Mouse (Mus musculus): ENCODE data around the gene Diras1. TPM values are rescaled to one million over a fixed set of nuclear protein-coding genes. Genes with fewer than 3 reads are reported as not detected.
"Not testable (repeated sequence)": the region's sequence is repeated elsewhere in the genome, so short reads cannot be mapped to it uniquely, and the experiment has no call there.

Gene Diras1
- total and polyA plus RNA-seq, 2 experiments from 2014 or later, result 95.2 to 119 TPM

- H3K9me3 ChIP-seq (ENCODE audit: low read length), result no peaks in the 10 kb centered on the region
- H3K9ac ChIP-seq (replicated peaks; ENCODE audit: low read length, poor library complexity, severe bottlenecking), result peak overlapping the region; percentile 19; the same call in 1 of the 2 replicates
- H3K27me3 ChIP-seq (ENCODE audit: insufficient read depth, low read length), result 0 out of 2 replicates have a peak, but pooled peaks cover 2% of the 10 kb centered on the region
- H3K4me2 ChIP-seq (ENCODE audit: low read depth, low read length, poor library complexity, severe bottlenecking), result no peak overlapping the region
- peak overlapping the region; percentile 32 for H3K27ac ChIP-seq (ENCODE audit: low read depth, low read length)
- peaks cover 3% of the 10 kb centered on the region; the same call in 1 of the 2 replicates for H3K4me1 ChIP-seq (ENCODE audit: insufficient read depth, low read length)
- H3K4me3 ChIP-seq (ENCODE audit: low read depth, low read length), result no peak overlapping the region
- TF ChIP-seq CTCF (IDR thresholded peaks at IDR 0.05), result no peak
- ATAC-seq (ENCODE audit: low FRiP score) (no peak), DNase-seq (ENCODE audit: low spot score) (peak; percentile 40)
- H3K36me3 ChIP-seq (ENCODE audit: insufficient read depth, low read length), result no peaks in the 10 kb centered on the region
- 35% methylated on average over 5 of the region's 5 CpGs for WGBS
These were observed 32.2 kb downstream of the Diras1 start for GRCm38 (mm10) chr10:80993276-80993675.

- Histone ChIP-seq H3K27ac (ENCODE audit: low read depth, low read length) (no peak overlapping the region), H3K4me2 (ENCODE audit: low read depth, low read length, poor library complexity, severe bottlenecking) (no peak overlapping the region), H3K36me3 (ENCODE audit: insufficient read depth, low read length) (no peaks in the 10 kb centered on the region), H3K4me1 (ENCODE audit: insufficient read depth, low read length) (peaks cover 3% of the 10 kb centered on the region; the same call in 1 of the 2 replicates), H3K9me3 (ENCODE audit: low read length) (no peaks in the 10 kb centered on the region), H3K4me3 (ENCODE audit: low read depth, low read length) (no peak overlapping the region), H3K9ac (replicated peaks; ENCODE audit: low read length, poor library complexity, severe bottlenecking) (no peak overlapping the region), H3K27me3 (ENCODE audit: insufficient read depth, low read length) (peaks cover 4% of the 10 kb centered on the region; the same call in 1 of the 2 replicates)
- TF ChIP-seq CTCF (IDR thresholded peaks at IDR 0.05), result no peak
- DNase-seq (ENCODE audit: low spot score) (no peak), ATAC-seq (ENCODE audit: low FRiP score) (no peak)
- 91% methylated on average over 1 of the region's 1 CpGs for WGBS
These were observed 33.5 kb downstream of the Diras1 start for GRCm38 (mm10) chr10:80991945-80992344.

- no peak for ATAC-seq (ENCODE audit: low FRiP score)
These were observed 34.5 kb downstream of the Diras1 start for GRCm38 (mm10) chr10:80991007-80991406.

GRCm38 (mm10) chr10:80990406-80990805 lies 35.1 kb downstream of the Diras1 start:
- Histone ChIP-seq H3K36me3 (ENCODE audit: insufficient read depth, low read length) (no peaks in the 10 kb centered on the region), H3K27ac (ENCODE audit: low read depth, low read length) (no peak overlapping the region), H3K4me2 (ENCODE audit: low read depth, low read length, poor library complexity, severe bottlenecking) (no peak overlapping the region), H3K9ac (replicated peaks; ENCODE audit: low read length, poor library complexity, severe bottlenecking) (no peak overlapping the region), H3K4me1 (ENCODE audit: insufficient read depth, low read length) (peaks cover 8% of the 10 kb centered on the region; the same call in 1 of the 2 replicates), H3K27me3 (ENCODE audit: insufficient read depth, low read length) (peaks cover 12% of the 10 kb centered on the region), H3K9me3 (ENCODE audit: low read length) (no peaks in the 10 kb centered on the region), H3K4me3 (ENCODE audit: low read depth, low read length) (no peak overlapping the region)
- 62% methylated on average over 7 of the region's 7 CpGs for WGBS
- ATAC-seq (ENCODE audit: low FRiP score), result no peak
- no peak for DNase-seq (ENCODE audit: low spot score)
- no peak for TF ChIP-seq CTCF (IDR thresholded peaks at IDR 0.05)

More at GRCm38 (mm10) chr10:80991007-80991406, 34.5 kb downstream of the Diras1 start:
- 14% methylated on average over 3 of the region's 3 CpGs for WGBS
- peak; percentile 62 for TF ChIP-seq CTCF (IDR thresholded peaks at IDR 0.05)
- no peak overlapping the region for H3K4me3 ChIP-seq (ENCODE audit: low read depth, low read length)
- H3K4me2 ChIP-seq (ENCODE audit: low read depth, low read length, poor library complexity, severe bottlenecking), result no peak overlapping the region
- no peak overlapping the region for H3K27ac ChIP-seq (ENCODE audit: low read depth, low read length)
- no peak overlapping the region for H3K9ac ChIP-seq (replicated peaks; ENCODE audit: low read length, poor library complexity, severe bottlenecking)
- no peaks in the 10 kb centered on the region for H3K9me3 ChIP-seq (ENCODE audit: low read length)
- no peak for DNase-seq (ENCODE audit: low spot score)
- H3K27me3 ChIP-seq (ENCODE audit: insufficient read depth, low read length), result peaks cover 8% of the 10 kb centered on the region
- no peaks in the 10 kb centered on the region for H3K36me3 ChIP-seq (ENCODE audit: insufficient read depth, low read length)
- H3K4me1 ChIP-seq (ENCODE audit: insufficient read depth, low read length), result peaks cover 3% of the 10 kb centered on the region; the same call in 1 of the 2 replicates

GRCm38 (mm10) chr10:80989854-80990253 lies 35.6 kb downstream of the Diras1 start:
- not testable (repeated sequence) for ATAC-seq (ENCODE audit: low FRiP score); H3K9me3 ChIP-seq (ENCODE audit: low read length)

GRCm38 (mm10) chr10:80989446-80989845 lies 36.0 kb downstream of the Diras1 start:
- Histone ChIP-seq H3K4me3 (ENCODE audit: low read depth, low read length) (no peak overlapping the region), H3K27me3 (ENCODE audit: insufficient read depth, low read length) (peaks cover 19% of the 10 kb centered on the region), H3K9ac (replicated peaks; ENCODE audit: low read length, poor library complexity, severe bottlenecking) (no peak overlapping the region), H3K9me3 (ENCODE audit: low read length) (no peaks in the 10 kb centered on the region), H3K4me2 (ENCODE audit: low read depth, low read length, poor library complexity, severe bottlenecking) (no peak overlapping the region), H3K4me1 (ENCODE audit: insufficient read depth, low read length) (peaks cover 6% of the 10 kb centered on the region; the same call in 1 of the 2 replicates), H3K27ac (ENCODE audit: low read depth, low read length) (no peak overlapping the region), H3K36me3 (ENCODE audit: insufficient read depth, low read length) (no peaks in the 10 kb centered on the region)
- ATAC-seq (ENCODE audit: low FRiP score), result no peak
- no peak for DNase-seq (ENCODE audit: low spot score)
- 70% methylated on average over 6 of the region's 6 CpGs for WGBS
- no peak for TF ChIP-seq CTCF (IDR thresholded peaks at IDR 0.05)

More at GRCm38 (mm10) chr10:80989854-80990253, 35.6 kb downstream of the Diras1 start:
- H3K4me2 ChIP-seq (ENCODE audit: low read depth, low read length, poor library complexity, severe bottlenecking); H3K36me3 ChIP-seq (ENCODE audit: insufficient read depth, low read length); H3K27ac ChIP-seq (ENCODE audit: low read depth, low read length); H3K4me3 ChIP-seq (ENCODE audit: low read depth, low read length); H3K9ac ChIP-seq (replicated peaks; ENCODE audit: low read length, poor library complexity, severe bottlenecking); H3K4me1 ChIP-seq (ENCODE audit: insufficient read depth, low read length); DNase-seq (ENCODE audit: low spot score): not testable (repeated sequence)
- H3K27me3 ChIP-seq (ENCODE audit: insufficient read depth, low read length), result peaks cover 17% of the 10 kb centered on the region
- 71% methylated on average over 4 of the region's 4 CpGs for WGBS
